Mouse (Mus musculus): ENCODE measurements at regions not wholly inside any gene's neighbourhood (a gene's known extent, or its start where the extent isn't known, plus 50 kb on each side); places are given as distances from the start of the nearest gene placed in this dataset.
"Not testable (repeated sequence)": the region's sequence is repeated elsewhere in the genome, so short reads cannot be mapped to it uniquely, and the experiment has no call there.

GRCm38 (mm10) chr4:146263038-146263685 is 106.5 kb downstream of the Zfp600 start:
- peak in 1 of 2 experiments; percentile 0 for DNase-seq

GRCm38 (mm10) chr4:146263790-146264189 is 107.2 kb downstream of the Zfp600 start:
- DNase-seq: not testable (repeated sequence)

- not testable (repeated sequence) for DNase-seq
Measured at GRCm38 (mm10) chr4:146270119-146270747, 113.6 kb downstream of the Zfp600 start.
